Mouse (Mus musculus) G1E (cell line): Measurements from ENCODE around the gene Dph3. TPM values are rescaled to one million over a fixed set of nuclear protein-coding genes. Genes with fewer than 3 reads are reported as not detected.
A peak's percentile ranks its signal among the peaks of the same experiment; 100 is the strongest.

Source experiments
- ATAC-seq: 2 replicates; pipeline ENCODE4 v1.8.0; 2016; ENCODE audit warnings: mild to moderate bottlenecking; ENCODE audit not compliant: insufficient number of reproducible peaks, poor library complexity, low FRiP score, severe bottlenecking; ENCODE audit errors: extremely low read depth
- DNase-seq: peaks from one replicate; pipeline ENCODE4 v3.0.0; 2012; ENCODE audit warnings: low spot score
- H3K27me3 ChIP-seq: 2 replicates; pipeline ENCODE4 v1.6.1; 2012; ENCODE audit warnings: mild to moderate bottlenecking, low read length, inconsistent platforms; ENCODE audit not compliant: insufficient read depth
- H3K36me3 ChIP-seq: replicated peaks from 2 replicates; pipeline ENCODE3; 2012; ENCODE audit warnings: mild to moderate bottlenecking, inconsistent platforms
- H3K4me1 ChIP-seq: 2 replicates; pipeline ENCODE4 v1.6.1; 2012; ENCODE audit warnings: low read depth, low read length, inconsistent platforms, mixed read lengths; ENCODE audit not compliant: insufficient read depth
- H3K4me3 ChIP-seq: 2 replicates; pipeline ENCODE4 v1.5.1; 2012; ENCODE audit warnings: low read depth, mild to moderate bottlenecking, inconsistent platforms, low read length, moderate library complexity, mixed read lengths
- H3K9me3 ChIP-seq: replicated peaks from 2 replicates; pipeline ENCODE4 v1.6.1; 2012; ENCODE audit warnings: inconsistent platforms
- CTCF ChIP-seq: IDR thresholded peaks from 2 replicates; pipeline ENCODE4 v1.5.1; 2012; ENCODE audit warnings: low read depth, low read length, inconsistent platforms, mixed read lengths
- GATA1 ChIP-seq: IDR thresholded peaks from 2 replicates; pipeline ENCODE4 v1.6.1; 2012; ENCODE audit warnings: borderline replicate concordance, low read length, inconsistent platforms, mixed read lengths
- GATA2 ChIP-seq: IDR thresholded peaks from 2 replicates; pipeline ENCODE4 v1.6.1; 2012; ENCODE audit warnings: low read depth, low read length, inconsistent platforms, borderline replicate concordance
- POLR2AphosphoS5 ChIP-seq: IDR thresholded peaks from 2 replicates; pipeline ENCODE4 v1.6.1; 2012; ENCODE audit warnings: low read depth, low read length, inconsistent platforms; ENCODE audit not compliant: insufficient replicate concordance
- TAL1 ChIP-seq: conservative IDR thresholded peaks from 2 replicates; pipeline ENCODE4 v1.6.1; 2012; ENCODE audit warnings: low read depth, low read length, inconsistent platforms, mixed read lengths
- polyA plus RNA-seq: library from polyadenylated mRNA; stranded (reverse); fragments of >175 nt; gene quantifications from 2 replicates; pipeline ENCODE4 v1.2.3, GENCODE M21; 2012
- total RNA-seq, 2 experiments: library from RNA; stranded (forward) in 1 of 2; stranded (reverse) in 1 of 2; fragments of 200-1000 nt in 1 of 2; fragments of >200 nt in 1 of 2; fragmentation: Nextera tagmentation in 1 of 2; gene quantifications; 2 replicates each; pipeline ENCODE4 v1.2.3; 2014 to 2017

The Dph3 gene
- total and polyA plus RNA-seq, 3 experiments, result 26.1 to 68.0 (median 67.3) TPM

DNA sequence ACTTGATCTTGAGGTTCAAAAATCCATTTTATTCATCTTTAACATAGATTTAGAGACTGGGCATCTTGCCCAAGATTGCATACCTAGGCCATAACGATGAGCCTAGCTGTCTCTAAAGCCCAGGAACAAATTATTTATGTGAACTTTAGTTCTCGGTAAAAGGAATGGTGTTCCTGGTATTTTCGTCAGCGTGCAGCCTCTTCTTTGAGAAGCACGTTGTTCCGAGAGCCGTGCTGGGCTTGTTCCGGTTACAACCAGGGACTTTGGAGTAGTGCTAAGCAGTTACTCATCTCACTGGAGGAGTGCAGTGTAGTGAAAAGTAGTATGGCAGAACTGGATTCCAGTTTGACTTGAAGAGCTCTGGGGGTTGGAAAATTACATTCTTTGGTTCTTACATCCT is 697 bp upstream of the Dph3 start:
- Histone ChIP-seq H3K27me3 (no peaks in the 10 kb centered on the region), H3K4me3 (peak overlapping the region; percentile 80), H3K36me3 (peaks cover 49% of the 10 kb centered on the region), H3K4me1 (peaks cover 37% of the 10 kb centered on the region), H3K9me3 (no peaks in the 10 kb centered on the region)
- DNase-seq (no peak), ATAC-seq (no peak)
- no peak for TF ChIP-seq GATA2
- no peak for TF ChIP-seq POLR2AphosphoS5
- no peak for TF ChIP-seq TAL1
- TF ChIP-seq GATA1, result no peak
- no peak for TF ChIP-seq CTCF

DNA sequence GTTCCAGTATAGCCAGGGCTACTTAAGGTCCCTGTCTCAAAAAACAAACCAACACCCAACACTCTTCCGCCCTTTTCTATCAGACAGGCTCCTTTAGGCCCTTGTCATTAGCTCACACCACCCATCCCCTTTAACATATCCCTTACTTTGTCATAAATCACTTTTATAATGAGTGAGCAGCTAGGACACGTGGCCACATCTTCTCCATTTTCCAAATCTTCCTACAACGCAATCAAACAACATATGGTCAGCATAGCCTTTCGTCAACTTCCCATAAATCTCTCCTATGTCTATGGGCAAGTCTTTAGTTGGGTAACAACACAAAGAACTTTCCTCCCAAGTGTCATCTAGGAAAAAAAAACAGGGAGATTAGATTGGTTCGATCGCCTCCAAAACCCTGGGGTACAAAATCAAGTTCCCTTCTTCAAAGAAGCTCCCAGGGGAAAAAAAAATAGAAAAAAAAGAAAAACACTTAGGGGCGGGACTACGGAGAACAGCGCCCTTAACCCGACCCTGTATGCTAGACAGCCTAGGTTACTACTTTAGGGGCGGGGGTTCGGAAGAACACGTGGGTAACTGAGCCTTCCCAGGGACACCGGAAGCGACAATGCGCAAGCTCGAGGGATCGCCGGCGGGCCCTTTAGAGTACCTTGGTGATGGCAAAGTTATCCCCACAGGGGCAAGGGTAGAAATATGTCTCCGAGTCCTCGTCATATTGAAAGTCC is 606 bp downstream of the Dph3 start, which contains the start of gene Oxnad1:
Gene Oxnad1, plus strand, starts transcription at position 614 of the 725 bp plus-strand sequence.
- Histone ChIP-seq H3K9me3 (no peaks in the 10 kb centered on the region), H3K4me1 (peaks cover 32% of the 10 kb centered on the region), H3K36me3 (peaks cover 46% of the 10 kb centered on the region), H3K4me3 (peak within 1 kb of the TSS; percentile 80), H3K27me3 (no peaks in the 10 kb centered on the region)
- no peak for TF ChIP-seq POLR2AphosphoS5
- TF ChIP-seq TAL1, result no peak
- TF ChIP-seq CTCF, result no peak
- no peak for TF ChIP-seq GATA1
- no peak for TF ChIP-seq GATA2
- ATAC-seq (peak; percentile 80), DNase-seq (peak; percentile 78)

DNA sequence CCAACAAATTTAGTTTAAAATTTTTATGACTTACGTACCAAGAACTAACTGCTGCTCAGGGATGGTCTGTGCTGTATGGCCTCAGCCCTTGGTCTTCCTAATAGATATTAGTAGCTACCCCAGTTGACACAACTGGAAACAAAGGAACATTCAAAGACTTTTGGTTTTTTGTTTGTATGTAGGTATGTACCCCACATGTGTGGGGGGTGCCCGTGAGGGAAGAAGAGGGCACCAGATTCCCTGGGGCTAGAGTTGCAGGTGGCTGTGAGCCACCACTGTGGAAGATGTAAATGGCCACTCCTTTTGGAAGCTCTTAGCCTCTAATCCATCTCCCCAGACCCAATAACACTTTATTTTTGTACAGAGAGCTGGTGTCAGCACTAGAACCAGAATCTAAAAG is 2.1 kb downstream of the Dph3 start:
- ATAC-seq (no peak), DNase-seq (no peak)
- H3K27me3 ChIP-seq, result no peaks in the 10 kb centered on the region
- H3K36me3 ChIP-seq, result peaks cover 38% of the 10 kb centered on the region
- H3K9me3 ChIP-seq, result no peaks in the 10 kb centered on the region
- H3K4me3 ChIP-seq, result no peak overlapping the region
- H3K4me1 ChIP-seq, result peaks cover 22% of the 10 kb centered on the region
- TF ChIP-seq POLR2AphosphoS5 (no peak), GATA2 (no peak), GATA1 (no peak), CTCF (no peak), TAL1 (no peak)

DNA sequence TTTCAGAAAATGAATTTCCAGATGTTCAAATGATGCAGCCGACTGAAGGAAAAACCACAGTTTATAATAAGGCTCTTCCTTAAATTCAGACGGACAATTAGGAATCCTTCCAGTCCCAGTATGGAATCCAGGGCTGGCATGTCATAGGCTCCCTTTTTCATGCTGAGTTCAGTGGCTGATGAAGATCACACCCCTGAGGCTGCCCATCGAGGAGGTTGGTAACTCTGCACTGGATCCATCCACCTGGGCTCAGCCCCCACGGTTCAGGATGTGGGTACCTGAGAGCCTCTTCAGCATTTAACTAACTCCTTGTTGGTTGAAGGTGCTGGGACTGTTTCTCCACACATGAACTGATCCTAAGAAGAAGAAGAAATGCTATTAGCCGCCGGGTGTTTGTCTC is 2.6 kb downstream of the Dph3 start:
- DNase-seq, result no peak
- ATAC-seq, result no peak
- Histone ChIP-seq H3K4me1 (peaks cover 17% of the 10 kb centered on the region), H3K36me3 (peaks cover 36% of the 10 kb centered on the region), H3K9me3 (no peaks in the 10 kb centered on the region), H3K27me3 (no peaks in the 10 kb centered on the region), H3K4me3 (no peak overlapping the region)
- TF ChIP-seq POLR2AphosphoS5, result no peak
- no peak for TF ChIP-seq TAL1
- no peak for TF ChIP-seq CTCF
- no peak for TF ChIP-seq GATA1
- TF ChIP-seq GATA2, result no peak

GRCm38 (mm10) chr14:32081026-32081425 is 4.5 kb downstream of the Dph3 start:
- ATAC-seq (no peak), DNase-seq (no peak)
- Histone ChIP-seq H3K27me3 (no peaks in the 10 kb centered on the region), H3K4me1 (peaks cover 14% of the 10 kb centered on the region), H3K9me3 (no peaks in the 10 kb centered on the region), H3K4me3 (no peak overlapping the region), H3K36me3 (peaks cover 36% of the 10 kb centered on the region)
- TF ChIP-seq GATA1 (no peak), TAL1 (no peak), GATA2 (no peak), POLR2AphosphoS5 (no peak)

GRCm38 (mm10) chr14:32076896-32077575 is 8.5 kb downstream of the Dph3 start:
- H3K36me3 ChIP-seq, result peaks cover 21% of the 10 kb centered on the region
- ATAC-seq (peak; percentile 28; the same call in 1 of the 2 replicates), DNase-seq (peak; percentile 32)
- peaks cover 11% of the 10 kb centered on the region for H3K27me3 ChIP-seq
- no peak overlapping the region for H3K4me3 ChIP-seq
- no peaks in the 10 kb centered on the region for H3K9me3 ChIP-seq
- H3K4me1 ChIP-seq, result peaks cover 14% of the 10 kb centered on the region
- peak; percentile 91 for TF ChIP-seq CTCF
- TF ChIP-seq GATA1, result no peak
